Mouse (Mus musculus) ES-E14 (cell line): Measurements from ENCODE around the gene Gfi1. TPM values are rescaled to one million over a fixed set of nuclear protein-coding genes. Genes with fewer than 3 reads are reported as not detected.

ENCODE experiments used
- DNase-seq: peaks from one replicate; pipeline ENCODE4 v3.0.0-alpha.2; 2013; ENCODE audit warnings: low read depth, low spot score
- H3K27ac ChIP-seq: 2 replicates; pipeline ENCODE4 v1.5.1; 2012; ENCODE audit warnings: low read depth, mild to moderate bottlenecking, low read length, moderate library complexity, mixed read lengths; ENCODE audit not compliant: poor library complexity, insufficient read depth, severe bottlenecking
- H3K36me3 ChIP-seq: 2 replicates; pipeline ENCODE4 v1.6.1; 2012; ENCODE audit warnings: mild to moderate bottlenecking, low read length, moderate library complexity, mixed read lengths; ENCODE audit not compliant: control insufficient read depth, poor library complexity, insufficient read depth, severe bottlenecking
- H3K4me1 ChIP-seq, 2 experiments: fragments of 150-350 bp in 1 of 2; sonication (generic) in 1 of 2; 2 replicates each; pipeline ENCODE4 v1.6.1; 2012; ENCODE audit warnings: low read length in 2 of 2, mild to moderate bottlenecking in 1 of 2, mixed read lengths in 1 of 2; ENCODE audit not compliant: control insufficient read depth in 2 of 2, insufficient read depth in 2 of 2, poor library complexity in 1 of 2
- H3K4me3 ChIP-seq, 2 experiments: fragments of 150-350 bp in 1 of 2; sonication (generic) in 1 of 2; 2 replicates each; pipeline ENCODE4 v1.5.1; 2012; ENCODE audit warnings: low read length in 2 of 2, low read depth in 1 of 2, mild to moderate bottlenecking in 1 of 2, mixed read lengths in 1 of 2; ENCODE audit not compliant: insufficient read depth in 1 of 2, poor library complexity in 1 of 2, severe bottlenecking in 1 of 2
- H3K9ac ChIP-seq: 2 replicates; pipeline ENCODE4 v1.6.1; 2012; ENCODE audit warnings: low read depth, mild to moderate bottlenecking, low read length, mixed read lengths; ENCODE audit not compliant: poor library complexity, insufficient read depth, severe bottlenecking
- H3K9me3 ChIP-seq: fragments of 150-350 bp; sonication (generic); 2 replicates; pipeline ENCODE4 v1.6.1; 2012; ENCODE audit warnings: low read depth, mild to moderate bottlenecking, low read length; ENCODE audit not compliant: control insufficient read depth, insufficient read depth
- CHD2 ChIP-seq: IDR thresholded peaks from 2 replicates; pipeline ENCODE4 v1.6.1; 2014; ENCODE audit warnings: mild to moderate bottlenecking, low read depth, low read length, inconsistent platforms
- HCFC1 ChIP-seq: IDR thresholded peaks from 2 replicates; pipeline ENCODE4 v1.6.1; 2012; ENCODE audit warnings: low read length, inconsistent platforms, borderline replicate concordance; ENCODE audit not compliant: insufficient read depth
- MAFK ChIP-seq: IDR thresholded peaks from 2 replicates; pipeline ENCODE4 v1.6.1; 2014; ENCODE audit warnings: mild to moderate bottlenecking, low read depth, low read length, inconsistent platforms; ENCODE audit not compliant: insufficient read depth
- ZC3H11A ChIP-seq: IDR thresholded peaks from 2 replicates; pipeline ENCODE4 v1.6.1; 2012; ENCODE audit warnings: low read depth, mild to moderate bottlenecking, inconsistent platforms, low read length, borderline replicate concordance
- ZNF384 ChIP-seq: IDR thresholded peaks from 2 replicates; pipeline ENCODE4 v1.6.1; 2012; ENCODE audit warnings: low read depth, low read length, inconsistent platforms
- in situ Hi-C, 2 experiments: fragments of 600-800 bp; cut with MboI; formaldehyde crosslinking; loops; one replicate each; pipeline ENCODE4 v1.15.1; 2025; ENCODE audit warnings: low sequenced_read_pairs in 2 of 2, inconsistent platforms in 1 of 2; ENCODE audit not compliant: unreplicated experiment in 2 of 2
- total RNA-seq: library from RNA; depleted of rRNA; stranded (reverse); fragments of 300-350 nt; gene quantifications from 2 replicates; pipeline ENCODE4 v1.2.3, GENCODE M21; 2012; rRNA removed

Gene Gfi1
- 0.09 and 0.11 TPM in 2 replicates for total RNA-seq

GRCm38 (mm10) chr5:107725435-107726261, at the start of gene Gfi1:
Gfi1 (minus strand) TSS chr5:107726036.
- no peaks in the 10 kb centered on the region for H3K9me3 ChIP-seq
- H3K27ac ChIP-seq = no peak within 1 kb of the TSS
- peak within 1 kb of the TSS in 1 of 2 experiments; percentile 31; a peak in 2 of 4 replicates for H3K4me3 ChIP-seq
- peaks cover 0 to 16% of the 10 kb centered on the region in 2 experiments; a peak in 2 of 4 replicates for H3K4me1 ChIP-seq
- H3K9ac ChIP-seq = no peak within 1 kb of the TSS
- in situ Hi-C loops = loop anchor here in 1 of 2 experiments (10.0 kb wide), 1 partner anchor 1261 kb away; no protein-coding TSS in a partner anchor
- TF ChIP-seq CHD2 (no peak), ZNF384 (peak; percentile 57)
- H3K36me3 ChIP-seq = no peaks in the 10 kb centered on the region
- DNase-seq = no peak

GRCm38 (mm10) chr5:107772049-107772448, 46.2 kb upstream of the Gfi1 start:
- Histone ChIP-seq H3K9ac (no peak overlapping the region), H3K9me3 (peaks cover 4% of the 10 kb centered on the region; the same call in 1 of the 2 replicates), H3K4me1 (no peaks in the 10 kb centered on the region), H3K36me3 (no peaks in the 10 kb centered on the region), H3K4me3 (no peak overlapping the region), H3K27ac (no peak overlapping the region)
- in situ Hi-C loops = no loop called here
- no peak for TF ChIP-seq HCFC1
- no peak for TF ChIP-seq CHD2
- TF ChIP-seq ZNF384 = no peak
- TF ChIP-seq MAFK = no peak
- no peak for TF ChIP-seq ZC3H11A
- DNase-seq = no peak

- no peak for TF ChIP-seq MAFK
- no peak for TF ChIP-seq ZNF384
- TF ChIP-seq HCFC1 = no peak
- TF ChIP-seq ZC3H11A = no peak
- TF ChIP-seq CHD2 = no peak
- Histone ChIP-seq H3K4me3 (no peak overlapping the region), H3K36me3 (no peaks in the 10 kb centered on the region), H3K9me3 (peaks cover 4% of the 10 kb centered on the region; the same call in 1 of the 2 replicates), H3K9ac (no peak overlapping the region), H3K4me1 (no peaks in the 10 kb centered on the region), H3K27ac (no peak overlapping the region)
- in situ Hi-C loops = no loop called here
- DNase-seq = no peak
Observed at GRCm38 (mm10) chr5:107768224-107768623, 42.4 kb upstream of the Gfi1 start.

- TF ChIP-seq MAFK (no peak), ZNF384 (no peak), CHD2 (no peak)
- no peak overlapping the region for H3K4me3 ChIP-seq
- no peak overlapping the region for H3K9ac ChIP-seq
- H3K27ac ChIP-seq = no peak overlapping the region
- H3K9me3 ChIP-seq = peaks cover 4% of the 10 kb centered on the region; the same call in 1 of the 2 replicates
- DNase-seq = no peak
- no peaks in the 10 kb centered on the region for H3K36me3 ChIP-seq
- in situ Hi-C loops = no loop called here
- no peaks in the 10 kb centered on the region for H3K4me1 ChIP-seq
Observed at GRCm38 (mm10) chr5:107765946-107766345, 40.1 kb upstream of the Gfi1 start.

- no peak for DNase-seq
- TF ChIP-seq ZC3H11A (no peak), MAFK (no peak), CHD2 (no peak)
- Histone ChIP-seq H3K27ac (no peak overlapping the region), H3K4me1 (no peaks in the 10 kb centered on the region), H3K4me3 (no peak overlapping the region), H3K36me3 (no peaks in the 10 kb centered on the region; the same call in 1 of the 2 replicates), H3K9ac (no peak overlapping the region), H3K9me3 (peaks cover 4% of the 10 kb centered on the region; the same call in 1 of the 2 replicates)
- in situ Hi-C loops = no loop called here
Observed at GRCm38 (mm10) chr5:107764486-107764885, 38.6 kb upstream of the Gfi1 start.
